Mouse (Mus musculus) intestine, postnatal 0 days (tissue): ENCODE measurements around the gene Inhbb. TPM values are rescaled to one million over a fixed set of nuclear protein-coding genes. Genes with fewer than 3 reads are reported as not detected.

Experiments
- ATAC-seq: fragments of 200-750 bp; cut with Nextera tagmentation; 2 replicates; pipeline ENCODE4 v1.8.0; 2017; ENCODE audit warnings: mild to moderate bottlenecking, moderate TSS enrichment, moderate library complexity
- H3K27ac ChIP-seq: fragments of 300-500 bp; sonication (generic); 2 replicates; pipeline ENCODE4 v1.5.1; 2014; ENCODE audit warnings: mild to moderate bottlenecking, low read depth, low read length, moderate library complexity
- H3K27me3 ChIP-seq: fragments of 300-500 bp; sonication (generic); replicated peaks from 2 replicates; pipeline ENCODE4 v1.6.1; 2014; ENCODE audit warnings: low read length, mixed read lengths; ENCODE audit not compliant: control insufficient read depth, insufficient read depth
- H3K36me3 ChIP-seq: fragments of 300-500 bp; sonication (generic); 2 replicates; pipeline ENCODE4 v1.6.1; 2014; ENCODE audit warnings: mild to moderate bottlenecking, moderate library complexity; ENCODE audit not compliant: control insufficient read depth, insufficient read depth
- H3K4me1 ChIP-seq: fragments of 300-500 bp; sonication (generic); replicated peaks from 2 replicates; pipeline ENCODE4 v1.6.1; 2014; ENCODE audit warnings: antibody characterized with exemption, low read length, mixed read lengths; ENCODE audit not compliant: control insufficient read depth, insufficient read depth
- H3K4me2 ChIP-seq: fragments of 300-500 bp; sonication (generic); replicated peaks from 2 replicates; pipeline ENCODE4 v1.6.1; 2014; ENCODE audit warnings: low read depth, mild to moderate bottlenecking, moderate library complexity
- H3K4me3 ChIP-seq: fragments of 300-500 bp; sonication (generic); 2 replicates; pipeline ENCODE4 v1.5.1; 2014; ENCODE audit warnings: low read depth, low read length
- H3K9ac ChIP-seq: fragments of 300-500 bp; sonication (generic); 2 replicates; pipeline ENCODE4 v1.6.1; 2014; ENCODE audit warnings: mild to moderate bottlenecking, low read depth, low read length
- H3K9me3 ChIP-seq: fragments of 300-500 bp; sonication (generic); 2 replicates; pipeline ENCODE4 v1.6.1; 2016; ENCODE audit warnings: mixed run types; ENCODE audit not compliant: control insufficient read depth
- CTCF ChIP-seq: sonication (generic); IDR thresholded peaks from 2 replicates; pipeline ENCODE4 v1.5.1; 2016; ENCODE audit warnings: low read depth, mild to moderate bottlenecking, control low read depth, antibody characterized with exemption, moderate library complexity
- WGBS: fragments of 180-500 bp; shearing (Covaris S2); extraction: QIAGEN DNeasy Blood & Tissue Kit; methylation state at CpG from one replicate; pipeline ENCODE4 v1.1.7; 2014; 5-methylcytosine and 5-hydroxymethylcytosine counted together
- polyA plus RNA-seq: library from polyadenylated mRNA; unstranded; fragments of >200 nt; fragmentation: Nextera tagmentation; extraction: Ambion mirVana; gene quantifications from 2 replicates; pipeline ENCODE4 v1.2.1, GENCODE M21; 2015

The Inhbb gene
- polyA plus RNA-seq, 1 experiment from 2014 or later = 0.20 TPM

GRCm38 (mm10) chr1:119416177-119416576 is 5.9 kb downstream of the Inhbb start:
- 67% methylated on average over 7 of the region's 7 CpGs for WGBS
- Histone ChIP-seq H3K36me3 (no peaks in the 10 kb centered on the region), H3K4me1 (0 out of 2 replicates have a peak, but pooled peaks cover 4% of the 10 kb centered on the region), H3K9me3 (no peaks in the 10 kb centered on the region), H3K27me3 (peaks cover 41% of the 10 kb centered on the region), H3K4me3 (no peak overlapping the region), H3K9ac (no peak overlapping the region), H3K4me2 (no peak overlapping the region), H3K27ac (no peak overlapping the region)
- no peak for ATAC-seq
- no peak for TF ChIP-seq CTCF

- Histone ChIP-seq H3K27ac (no peak overlapping the region), H3K9ac (no peak overlapping the region), H3K4me1 (no peaks in the 10 kb centered on the region), H3K9me3 (no peaks in the 10 kb centered on the region), H3K27me3 (peaks cover 31% of the 10 kb centered on the region), H3K4me2 (no peak overlapping the region), H3K4me3 (no peak overlapping the region), H3K36me3 (no peaks in the 10 kb centered on the region)
- no peak for TF ChIP-seq CTCF
- ATAC-seq = no peak
- 85% methylated on average over 8 of the region's 8 CpGs for whole genome bisulfite sequencing
Measured at GRCm38 (mm10) chr1:119415151-119415550, 6.9 kb downstream of the Inhbb start.

GRCm38 (mm10) chr1:119410661-119411060 is 11.4 kb downstream of the Inhbb start:
- H3K4me2 ChIP-seq = no peak overlapping the region
- no peak overlapping the region for H3K27ac ChIP-seq
- no peaks in the 10 kb centered on the region for H3K27me3 ChIP-seq
- no peak overlapping the region for H3K9ac ChIP-seq
- ATAC-seq = no peak
- TF ChIP-seq CTCF = no peak
- no peak overlapping the region for H3K4me3 ChIP-seq
- 81% methylated on average over 5 of the region's 5 CpGs for WGBS
- no peaks in the 10 kb centered on the region for H3K36me3 ChIP-seq
- H3K9me3 ChIP-seq = no peaks in the 10 kb centered on the region
- no peaks in the 10 kb centered on the region for H3K4me1 ChIP-seq

- no peak for ATAC-seq
- H3K4me1 ChIP-seq = no peaks in the 10 kb centered on the region
- H3K4me2 ChIP-seq = no peak overlapping the region
- H3K27me3 ChIP-seq = no peaks in the 10 kb centered on the region
- no peak for TF ChIP-seq CTCF
- H3K9me3 ChIP-seq = no peaks in the 10 kb centered on the region
- no peak overlapping the region for H3K4me3 ChIP-seq
- 57% methylated on average over 5 of the region's 5 CpGs for WGBS
- no peak overlapping the region for H3K9ac ChIP-seq
- no peaks in the 10 kb centered on the region for H3K36me3 ChIP-seq
- no peak overlapping the region for H3K27ac ChIP-seq
Measured at GRCm38 (mm10) chr1:119409599-119410168, 12.4 kb downstream of the Inhbb start.

DNA sequence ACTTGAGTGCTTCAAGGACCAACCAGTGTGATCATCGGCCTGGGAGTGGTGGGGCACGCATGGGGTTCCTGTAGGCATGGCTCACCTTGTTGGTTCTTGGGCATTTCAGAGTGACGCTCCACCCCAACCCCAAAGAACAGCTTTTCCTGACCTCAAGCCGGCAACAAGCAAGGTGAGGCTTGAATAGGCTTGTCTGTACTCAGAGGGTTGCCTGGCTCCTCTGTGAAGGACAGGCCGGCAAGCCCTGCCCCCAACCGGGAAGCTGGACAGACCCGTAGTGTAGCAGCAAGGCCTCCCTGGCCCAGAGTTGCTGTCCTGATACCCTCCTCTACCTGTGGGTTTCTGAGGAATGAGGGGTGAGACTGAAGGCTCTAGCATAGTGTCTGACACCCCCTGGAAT is 12.9 kb downstream of the Inhbb start:
- Histone ChIP-seq H3K9ac (no peak overlapping the region), H3K9me3 (no peaks in the 10 kb centered on the region), H3K36me3 (no peaks in the 10 kb centered on the region), H3K27ac (no peak overlapping the region), H3K4me1 (no peaks in the 10 kb centered on the region), H3K4me2 (no peak overlapping the region), H3K4me3 (no peak overlapping the region), H3K27me3 (no peaks in the 10 kb centered on the region)
- ATAC-seq = no peak
- 86% methylated on average over 7 of the region's 7 CpGs for WGBS
- no peak for TF ChIP-seq CTCF

DNA sequence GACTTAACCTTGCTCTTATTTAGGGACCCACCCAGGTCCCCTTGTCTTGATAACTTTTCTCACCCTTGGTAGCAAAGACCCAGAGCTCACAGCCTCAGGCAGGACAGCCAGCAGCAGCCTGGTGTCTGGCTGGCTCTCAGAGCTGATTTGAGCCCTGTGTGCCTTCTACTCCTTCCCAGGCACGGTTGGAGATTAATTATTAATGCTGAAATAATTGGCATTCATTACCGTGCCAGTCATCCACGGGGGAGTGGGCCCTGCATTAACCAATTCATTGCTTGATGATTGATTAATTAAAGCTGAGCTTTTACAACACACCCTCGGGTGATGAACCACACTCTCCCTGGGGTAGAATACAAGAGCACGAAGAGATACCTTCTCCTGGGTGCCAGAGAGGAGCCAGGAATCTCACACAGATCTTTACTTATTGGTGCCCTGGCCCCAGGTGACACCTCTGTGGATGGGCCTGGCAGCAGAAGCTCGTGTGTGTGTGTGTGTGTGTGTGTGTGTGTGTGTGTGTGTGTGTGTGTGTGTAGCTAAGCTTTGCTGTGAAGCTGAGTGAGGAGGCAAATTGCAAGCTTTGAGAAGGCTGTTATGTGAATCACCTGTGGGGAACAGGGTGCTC is 14.2 kb downstream of the Inhbb start:
- no peak for ATAC-seq
- Histone ChIP-seq H3K4me1 (no peaks in the 10 kb centered on the region), H3K27me3 (no peaks in the 10 kb centered on the region), H3K9ac (no peak overlapping the region), H3K4me2 (no peak overlapping the region), H3K36me3 (no peaks in the 10 kb centered on the region), H3K9me3 (no peaks in the 10 kb centered on the region), H3K4me3 (no peak overlapping the region), H3K27ac (no peak overlapping the region)
- WGBS = 38% methylated on average over 6 of the region's 6 CpGs
- TF ChIP-seq CTCF = no peak
